Mouse (Mus musculus) frontal cortex, postnatal 36 days (tissue): ENCODE measurements around the gene Gm15013.
A peak's percentile ranks its signal among the peaks of the same experiment; 100 is the strongest.
"Not testable (repeated sequence)": the region's sequence is repeated elsewhere in the genome, so short reads cannot be mapped to it uniquely, and the experiment has no call there.

Experiments used
- DNase-seq, 2 experiments: peaks; one replicate each; pipeline ENCODE4 v3.0.0; 2022; ENCODE audit warnings: low spot score in 2 of 2

Gm15013 gene

GRCm38 (mm10) chrX:139714381-139714780 lies at the start of gene Gm15013:
Gene Gm15013 (minus strand): TSS chrX:139714481.
- no peak for DNase-seq

- peak; percentile 8 to 37 for DNase-seq
Observed at GRCm38 (mm10) chrX:139762546-139762945, 48.3 kb upstream of the Gm15013 start.

DNA sequence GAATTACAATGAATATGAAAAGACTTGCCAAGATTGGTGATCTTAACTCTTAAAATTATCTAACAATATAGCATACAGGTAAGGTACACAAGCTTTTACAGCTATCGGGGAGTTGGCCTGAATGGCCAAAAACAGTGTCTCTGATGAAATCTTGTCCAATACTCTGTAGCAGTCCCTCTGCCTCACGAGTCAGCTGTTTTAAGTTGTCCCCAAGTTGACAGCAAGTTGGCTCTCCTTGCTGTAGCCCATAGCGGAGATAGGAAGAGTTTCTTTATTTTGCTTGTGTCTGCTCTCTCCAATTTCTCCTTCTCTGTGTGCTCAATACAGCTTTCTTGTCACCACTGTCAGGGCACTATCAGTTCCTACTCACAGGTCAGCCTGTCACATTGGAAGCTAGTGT lies 44.4 kb upstream of the Gm15013 start:
- not testable (repeated sequence) for DNase-seq

DNA sequence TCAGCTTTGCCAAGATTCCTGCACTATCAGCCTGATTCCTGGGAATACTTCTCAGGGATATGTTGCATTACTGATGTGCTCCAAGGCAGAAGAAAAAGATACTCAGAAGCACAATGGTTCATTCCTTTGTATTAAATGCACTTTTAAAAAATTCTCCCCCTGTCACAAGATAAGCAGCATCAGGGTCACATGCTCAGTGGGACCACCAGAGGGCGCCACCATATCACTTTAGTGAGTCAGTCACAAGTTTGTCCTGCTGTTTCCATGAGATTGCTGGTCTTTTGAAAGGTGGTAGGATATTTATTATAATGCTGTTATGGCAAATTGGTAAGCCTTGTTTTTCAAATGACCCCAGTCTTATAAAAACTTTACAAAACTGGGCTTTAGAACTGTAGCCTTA lies 37.6 kb upstream of the Gm15013 start:
- peak in 1 of 2 experiments; percentile 10 for DNase-seq

- DNase-seq = no peak
Observed at GRCm38 (mm10) chrX:139737066-139737465, 22.8 kb upstream of the Gm15013 start.

DNA sequence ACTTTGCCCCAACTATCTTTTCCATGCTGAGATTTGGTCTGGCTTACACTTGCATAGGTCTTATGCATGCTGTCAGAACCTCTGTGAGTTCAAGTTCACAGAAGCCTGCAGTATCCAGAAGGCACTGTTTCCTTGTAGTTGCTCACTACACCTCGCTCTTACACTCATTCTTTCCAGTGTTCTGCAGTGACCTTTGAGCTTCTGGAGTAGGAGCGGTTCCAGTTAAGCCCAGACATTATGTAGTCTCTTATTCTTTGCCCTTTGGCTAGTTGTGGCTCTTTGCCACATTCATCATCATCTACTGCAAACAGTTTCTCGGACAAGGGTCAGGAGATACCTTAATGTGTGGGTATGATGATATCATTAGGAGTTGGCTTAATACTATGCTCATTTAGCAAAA lies 16.3 kb upstream of the Gm15013 start:
- no peak for DNase-seq

- no peak for DNase-seq
Observed at GRCm38 (mm10) chrX:139722350-139722749, 8.1 kb upstream of the Gm15013 start.

DNA sequence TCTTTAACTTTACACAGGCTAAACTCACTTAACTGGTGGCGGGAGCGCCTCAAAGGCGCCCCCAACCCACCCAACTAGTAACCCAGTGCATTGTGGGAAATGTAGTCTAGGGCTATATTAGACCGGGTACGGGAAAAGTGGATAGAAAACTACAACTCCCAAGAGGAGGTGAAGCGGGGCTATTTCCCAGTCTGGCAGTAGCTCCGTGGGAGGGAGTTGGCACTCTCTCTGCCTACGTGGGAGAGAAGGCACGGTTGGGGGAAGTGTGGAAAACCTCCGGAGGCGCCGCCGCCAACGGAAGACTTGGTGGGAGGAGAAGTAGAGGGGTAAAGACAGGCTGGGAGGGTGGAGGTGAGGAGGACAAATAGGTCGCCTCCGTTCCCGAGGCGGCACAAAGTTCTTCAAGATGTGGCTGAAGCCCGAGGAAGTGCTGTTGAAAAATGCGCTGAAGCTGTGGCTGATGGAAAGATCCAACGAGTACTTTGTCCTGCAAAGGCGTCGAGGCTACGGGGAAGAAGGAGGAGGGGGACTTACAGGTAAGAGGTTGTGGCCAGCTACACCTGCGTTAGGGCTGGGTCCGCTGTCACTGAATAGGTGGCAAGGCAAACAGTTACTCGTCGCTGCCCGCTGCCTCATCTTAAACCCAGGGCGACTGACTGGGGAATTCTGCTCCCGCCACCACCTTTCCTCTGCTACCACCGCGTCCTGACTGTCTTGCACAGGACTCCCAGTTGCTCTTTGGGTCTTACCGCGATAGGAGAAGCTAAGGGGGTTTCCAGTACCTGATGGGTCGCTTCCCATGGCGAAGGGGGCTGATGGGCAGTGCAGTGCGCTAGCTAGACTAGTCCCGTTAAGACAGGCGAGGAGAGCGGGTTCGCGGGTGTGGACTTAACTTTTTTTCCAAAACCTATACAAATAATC lies 29.2 kb downstream of the Gm15013 start, which contains the start of gene Tbc1d8b:
Gene Tbc1d8b, plus strand, starts transcription at position 222 of the 921 bp plus-strand sequence.
- peak; percentile 63 to 78 for DNase-seq

GRCm38 (mm10) chrX:139684410-139684774 lies 29.9 kb downstream of the Gm15013 start:
- no peak for DNase-seq

GRCm38 (mm10) chrX:139665829-139666228 lies 48.5 kb downstream of the Gm15013 start:
- no peak for DNase-seq
